Mouse (Mus musculus): Measurements from ENCODE around the gene Rngtt.

GRCm38 (mm10) chr4:33513421-33513820 is 203.3 kb downstream of the Rngtt start:
- TF ChIP-seq CTCF (IDR thresholded peaks at IDR 0.05; ENCODE audit: insufficient read depth, low read depth, low read length) (no peak), POLR2A (IDR thresholded peaks at IDR 0.05; ENCODE audit: insufficient read depth, low read depth, low read length) (no peak)

Measured in olfactory bulb, adult 2 months (tissue).